Mouse (Mus musculus): ENCODE measurements around the gene Tnnc1. TPM values are rescaled to one million over a fixed set of nuclear protein-coding genes. Genes with fewer than 3 reads are reported as not detected.
A peak's percentile ranks its signal among the peaks of the same experiment; 100 is the strongest.

The Tnnc1 gene
- polyA plus RNA-seq, 1 experiment from 2014 or later, result 140 TPM

- 83% methylated on average over 3 of the region's 3 CpGs for WGBS
- ATAC-seq (ENCODE audit: insufficient number of reproducible peaks, insufficient read depth, low FRiP score, low TSS enrichment, low read depth), result no peak
- H3K4me2 ChIP-seq, result no peak overlapping the region
Observed at GRCm38 (mm10) chr14:31214684-31215083, 6.6 kb downstream of the Tnnc1 start.

GRCm38 (mm10) chr14:31215157-31216002 is 7.3 kb downstream of the Tnnc1 start:
- Histone ChIP-seq H3K4me2 (peak overlapping the region; percentile 11; the same call in 1 of the 2 replicates), H3K36me3 (no peaks in the 10 kb centered on the region), H3K9me3 (no peaks in the 10 kb centered on the region), H3K9ac (replicated peaks) (no peak overlapping the region), H3K4me3 (replicated peaks) (no peak overlapping the region), H3K27ac (0 out of 2 replicates have a peak overlapping the region, but pooled peaks have one; percentile 17), H3K4me1 (replicated peaks) (peaks cover 17% of the 10 kb centered on the region), H3K27me3 (no peaks in the 10 kb centered on the region; the same call in 1 of the 2 replicates)
- WGBS, result 34% methylated on average over 15 of the region's 15 CpGs
- no peak for ATAC-seq (ENCODE audit: insufficient number of reproducible peaks, insufficient read depth, low FRiP score, low TSS enrichment, low read depth)

More at GRCm38 (mm10) chr14:31214684-31215083, 6.6 kb downstream of the Tnnc1 start:
- Histone ChIP-seq H3K27ac (no peak overlapping the region), H3K27me3 (no peaks in the 10 kb centered on the region; the same call in 1 of the 2 replicates), H3K9ac (replicated peaks) (no peak overlapping the region), H3K36me3 (no peaks in the 10 kb centered on the region), H3K4me1 (replicated peaks) (peaks cover 16% of the 10 kb centered on the region), H3K9me3 (no peaks in the 10 kb centered on the region), H3K4me3 (replicated peaks) (no peak overlapping the region)

- ATAC-seq (ENCODE audit: insufficient number of reproducible peaks, insufficient read depth, low FRiP score, low TSS enrichment, low read depth), result no peak
- Histone ChIP-seq H3K9me3 (no peaks in the 10 kb centered on the region), H3K27me3 (no peaks in the 10 kb centered on the region; the same call in 1 of the 2 replicates), H3K4me3 (replicated peaks) (no peak within 1 kb of the TSS; the same call in 1 of the 2 replicates), H3K4me2 (peak within 1 kb of the TSS; percentile 36), H3K4me1 (replicated peaks) (peaks cover 22% of the 10 kb centered on the region), H3K27ac (0 out of 2 replicates have a peak within 1 kb of the TSS, but pooled peaks have one; percentile 17), H3K36me3 (no peaks in the 10 kb centered on the region), H3K9ac (replicated peaks) (peak within 1 kb of the TSS; percentile 23; the same call in 1 of the 2 replicates)
- WGBS, result 74% methylated on average over 2 of the region's 2 CpGs
Observed at GRCm38 (mm10) chr14:31216846-31217245, 8.7 kb downstream of the Tnnc1 start, which contains the start of gene Nisch. Nisch (minus strand) TSS chr14:31216946.

DNA sequence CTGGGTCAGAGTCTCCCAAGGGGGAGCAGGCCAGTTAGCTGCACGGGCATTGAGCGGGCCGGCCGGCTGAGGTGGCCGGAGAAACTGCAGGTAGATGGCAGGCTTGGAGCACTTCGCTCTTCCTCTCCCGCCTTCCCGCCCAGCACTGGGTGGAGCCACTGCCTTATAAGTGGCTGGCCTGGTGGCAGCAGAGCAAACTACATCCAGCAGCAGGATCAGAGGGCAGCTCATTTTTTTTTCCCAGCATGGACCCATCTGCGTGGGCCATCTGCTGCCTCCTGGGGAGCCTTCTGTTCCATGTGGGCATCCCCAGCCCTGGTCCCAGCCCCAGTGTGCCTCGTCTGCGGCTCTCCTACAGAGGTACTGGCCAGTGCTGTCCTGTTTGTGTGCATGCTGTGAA is 9.6 kb downstream of the Tnnc1 start, which contains the start of gene Sema3g:
TSS of gene Sema3g (plus strand) at position 195 of the 400 bp plus-strand sequence.
- H3K9ac ChIP-seq (replicated peaks), result peak within 1 kb of the TSS; percentile 23; the same call in 1 of the 2 replicates
- H3K36me3 ChIP-seq, result no peaks in the 10 kb centered on the region
- peak; percentile 52; the same call in 1 of the 2 replicates for ATAC-seq (ENCODE audit: insufficient number of reproducible peaks, insufficient read depth, low FRiP score, low TSS enrichment, low read depth)
- no peaks in the 10 kb centered on the region for H3K9me3 ChIP-seq
- H3K27me3 ChIP-seq, result no peaks in the 10 kb centered on the region; the same call in 1 of the 2 replicates
- H3K4me1 ChIP-seq (replicated peaks), result peaks cover 22% of the 10 kb centered on the region
- no peak within 1 kb of the TSS for H3K27ac ChIP-seq
- no peak within 1 kb of the TSS; the same call in 1 of the 2 replicates for H3K4me3 ChIP-seq (replicated peaks)
- peak within 1 kb of the TSS; percentile 36 for H3K4me2 ChIP-seq
- 6% methylated on average over 11 of the region's 11 CpGs for WGBS

- Histone ChIP-seq H3K4me3 (replicated peaks) (no peak overlapping the region), H3K27ac (no peak overlapping the region), H3K27me3 (no peaks in the 10 kb centered on the region), H3K4me1 (replicated peaks) (no peaks in the 10 kb centered on the region; the same call in 1 of the 2 replicates), H3K4me2 (no peak overlapping the region), H3K9me3 (no peaks in the 10 kb centered on the region), H3K36me3 (no peaks in the 10 kb centered on the region), H3K9ac (replicated peaks) (no peak overlapping the region)
- ATAC-seq (ENCODE audit: insufficient number of reproducible peaks, insufficient read depth, low FRiP score, low TSS enrichment, low read depth), result no peak; the same call in 1 of the 2 replicates
- 70% methylated on average over 4 of the region's 4 CpGs for whole genome bisulfite sequencing
Observed at GRCm38 (mm10) chr14:31226978-31227377, 18.9 kb downstream of the Tnnc1 start.

- no peak for ATAC-seq (ENCODE audit: insufficient number of reproducible peaks, insufficient read depth, low FRiP score, low TSS enrichment, low read depth)
- Histone ChIP-seq H3K4me2 (no peak overlapping the region), H3K4me1 (replicated peaks) (no peaks in the 10 kb centered on the region; the same call in 1 of the 2 replicates), H3K9ac (replicated peaks) (no peak overlapping the region), H3K4me3 (replicated peaks) (no peak overlapping the region), H3K36me3 (no peaks in the 10 kb centered on the region), H3K27me3 (no peaks in the 10 kb centered on the region), H3K27ac (no peak overlapping the region), H3K9me3 (no peaks in the 10 kb centered on the region)
- 74% methylated on average over 6 of the region's 6 CpGs for WGBS
Observed at GRCm38 (mm10) chr14:31228234-31228633, 20.1 kb downstream of the Tnnc1 start.

- WGBS, result 63% methylated on average over 8 of the region's 8 CpGs
- no peak overlapping the region for H3K4me3 ChIP-seq (replicated peaks)
- no peak overlapping the region for H3K9ac ChIP-seq (replicated peaks)
- no peak overlapping the region for H3K4me2 ChIP-seq
- H3K4me1 ChIP-seq (replicated peaks), result no peaks in the 10 kb centered on the region; the same call in 1 of the 2 replicates
- H3K27me3 ChIP-seq, result no peaks in the 10 kb centered on the region
- H3K9me3 ChIP-seq, result no peaks in the 10 kb centered on the region
- no peak overlapping the region for H3K27ac ChIP-seq
- H3K36me3 ChIP-seq, result no peaks in the 10 kb centered on the region
- no peak for ATAC-seq (ENCODE audit: insufficient number of reproducible peaks, insufficient read depth, low FRiP score, low TSS enrichment, low read depth)
Observed at GRCm38 (mm10) chr14:31230442-31230841, 22.3 kb downstream of the Tnnc1 start.

DNA sequence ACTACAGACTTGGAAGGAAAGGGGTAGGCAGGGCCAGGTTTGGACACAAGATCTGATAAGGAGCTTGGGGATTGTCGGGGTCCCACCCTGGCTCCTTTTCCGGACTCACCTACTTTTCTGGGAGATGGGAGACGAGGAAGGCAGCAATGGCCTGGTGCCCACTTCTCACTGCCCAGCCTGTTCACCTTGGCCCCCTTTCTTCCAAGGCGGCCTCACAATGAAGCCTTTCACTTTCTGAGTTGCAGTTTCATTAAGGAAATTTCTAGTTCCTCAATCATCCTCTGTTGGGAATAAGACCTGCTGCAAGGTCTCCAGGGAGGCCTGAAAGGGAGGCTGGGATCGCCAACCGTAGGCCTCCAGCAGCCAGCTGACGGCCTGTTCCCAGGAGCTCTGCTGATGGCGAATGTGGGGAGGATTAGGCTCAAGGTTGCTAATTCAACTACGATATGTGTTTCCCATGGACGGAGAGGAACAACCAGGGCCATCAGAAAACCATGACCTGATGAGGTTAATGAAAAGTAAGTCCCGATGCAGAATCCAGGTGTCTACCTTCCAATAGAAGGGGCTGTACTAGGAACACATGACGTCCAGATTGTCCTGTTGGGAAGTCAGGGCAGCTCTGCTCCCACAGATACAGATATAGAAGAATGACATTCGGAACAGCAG is 24.4 kb downstream of the Tnnc1 start:
- H3K4me1 ChIP-seq (replicated peaks), result no peaks in the 10 kb centered on the region; the same call in 1 of the 2 replicates
- H3K27ac ChIP-seq, result no peak overlapping the region
- no peak overlapping the region for H3K4me3 ChIP-seq (replicated peaks)
- no peak overlapping the region for H3K9ac ChIP-seq (replicated peaks)
- no peak for ATAC-seq (ENCODE audit: insufficient number of reproducible peaks, insufficient read depth, low FRiP score, low TSS enrichment, low read depth)
- H3K4me2 ChIP-seq, result no peak overlapping the region
- 83% methylated on average over 13 of the region's 13 CpGs for WGBS
- no peaks in the 10 kb centered on the region for H3K36me3 ChIP-seq
- H3K27me3 ChIP-seq, result no peaks in the 10 kb centered on the region
- H3K9me3 ChIP-seq, result no peaks in the 10 kb centered on the region

GRCm38 (mm10) chr14:31233070-31233995 is 25.2 kb downstream of the Tnnc1 start:
- ATAC-seq (ENCODE audit: insufficient number of reproducible peaks, insufficient read depth, low FRiP score, low TSS enrichment, low read depth), result no peak
- no peak overlapping the region for H3K4me3 ChIP-seq (replicated peaks)
- no peaks in the 10 kb centered on the region; the same call in 1 of the 2 replicates for H3K4me1 ChIP-seq (replicated peaks)
- no peaks in the 10 kb centered on the region for H3K9me3 ChIP-seq
- no peak overlapping the region for H3K27ac ChIP-seq
- no peak overlapping the region for H3K9ac ChIP-seq (replicated peaks)
- H3K36me3 ChIP-seq, result no peaks in the 10 kb centered on the region
- 77% methylated on average over 14 of the region's 14 CpGs for WGBS
- no peaks in the 10 kb centered on the region for H3K27me3 ChIP-seq
- H3K4me2 ChIP-seq, result no peak overlapping the region

- 17% methylated on average over 11 of the region's 11 CpGs for WGBS
Observed at GRCm38 (mm10) chr14:31233996-31234591, 26.0 kb downstream of the Tnnc1 start.

More at GRCm38 (mm10) chr14:31233996-31234591, 26.0 kb downstream of the Tnnc1 start:
- H3K4me3 ChIP-seq (replicated peaks), result no peak overlapping the region
- no peaks in the 10 kb centered on the region for H3K27me3 ChIP-seq
- ATAC-seq (ENCODE audit: insufficient number of reproducible peaks, insufficient read depth, low FRiP score, low TSS enrichment, low read depth), result no peak
- H3K4me1 ChIP-seq (replicated peaks), result no peaks in the 10 kb centered on the region; the same call in 1 of the 2 replicates
- no peak overlapping the region for H3K27ac ChIP-seq
- 0 out of 2 replicates have a peak overlapping the region, but pooled peaks have one; percentile 1 for H3K4me2 ChIP-seq
- no peaks in the 10 kb centered on the region for H3K9me3 ChIP-seq
- no peak overlapping the region for H3K9ac ChIP-seq (replicated peaks)
- no peaks in the 10 kb centered on the region for H3K36me3 ChIP-seq

Data from limb, embryonic 12.5 days (tissue).